Mouse (Mus musculus) layer of hippocampus, adult 9-11 months (tissue): ENCODE results near the gene Tbc1d25.

Source experiments
- DNase-seq: peaks from one replicate; pipeline ENCODE4 v3.0.0; 2022

Tbc1d25 gene

DNA sequence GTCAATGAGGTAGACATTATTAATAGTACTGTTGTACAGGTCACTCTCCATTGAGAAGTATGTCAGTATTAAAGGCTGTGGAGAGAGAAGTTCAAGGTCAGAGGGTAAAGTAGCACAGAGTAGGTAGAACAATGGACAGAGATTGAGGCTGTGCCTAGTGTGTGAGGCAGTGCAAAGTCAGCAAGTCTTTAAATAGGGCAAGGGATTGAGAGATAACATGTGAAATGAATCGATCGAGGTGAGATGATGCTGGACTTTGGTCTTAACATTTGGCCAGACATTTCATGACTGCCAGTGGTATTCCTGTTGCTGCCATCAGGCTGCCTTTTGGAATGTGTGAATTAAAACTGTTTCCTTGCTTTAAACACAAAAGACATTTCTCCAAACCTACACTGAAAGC is 2.9 kb upstream of the Tbc1d25 start:
- no peak for DNase-seq

- no peak for DNase-seq
Observed at GRCm38 (mm10) chrX:8175169-8175503, 845 bp downstream of the Tbc1d25 start.

- DNase-seq = no peak
Observed at GRCm38 (mm10) chrX:8167716-8168647, 8.0 kb downstream of the Tbc1d25 start.

- no peak for DNase-seq
Observed at GRCm38 (mm10) chrX:8164471-8164870, 11.5 kb downstream of the Tbc1d25 start.

DNA sequence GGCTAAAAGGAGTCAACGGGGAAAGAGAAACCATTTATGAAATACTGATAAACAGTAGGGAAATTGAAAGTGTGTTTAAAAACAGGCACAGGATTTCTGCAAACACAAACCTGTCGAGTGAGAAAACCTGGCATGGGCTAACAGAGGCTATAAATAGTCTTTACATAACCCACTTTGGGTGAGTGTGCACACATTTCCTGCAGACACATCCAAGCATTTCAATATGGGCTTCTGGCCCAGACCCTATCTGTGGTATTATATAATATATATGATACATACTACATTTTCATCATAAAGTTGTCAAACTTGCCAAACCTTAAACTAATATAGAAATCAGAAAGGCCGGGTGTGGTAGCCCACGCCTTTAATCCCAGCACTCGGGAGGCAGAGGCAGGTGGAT is 12.9 kb downstream of the Tbc1d25 start:
- no peak for DNase-seq

DNA sequence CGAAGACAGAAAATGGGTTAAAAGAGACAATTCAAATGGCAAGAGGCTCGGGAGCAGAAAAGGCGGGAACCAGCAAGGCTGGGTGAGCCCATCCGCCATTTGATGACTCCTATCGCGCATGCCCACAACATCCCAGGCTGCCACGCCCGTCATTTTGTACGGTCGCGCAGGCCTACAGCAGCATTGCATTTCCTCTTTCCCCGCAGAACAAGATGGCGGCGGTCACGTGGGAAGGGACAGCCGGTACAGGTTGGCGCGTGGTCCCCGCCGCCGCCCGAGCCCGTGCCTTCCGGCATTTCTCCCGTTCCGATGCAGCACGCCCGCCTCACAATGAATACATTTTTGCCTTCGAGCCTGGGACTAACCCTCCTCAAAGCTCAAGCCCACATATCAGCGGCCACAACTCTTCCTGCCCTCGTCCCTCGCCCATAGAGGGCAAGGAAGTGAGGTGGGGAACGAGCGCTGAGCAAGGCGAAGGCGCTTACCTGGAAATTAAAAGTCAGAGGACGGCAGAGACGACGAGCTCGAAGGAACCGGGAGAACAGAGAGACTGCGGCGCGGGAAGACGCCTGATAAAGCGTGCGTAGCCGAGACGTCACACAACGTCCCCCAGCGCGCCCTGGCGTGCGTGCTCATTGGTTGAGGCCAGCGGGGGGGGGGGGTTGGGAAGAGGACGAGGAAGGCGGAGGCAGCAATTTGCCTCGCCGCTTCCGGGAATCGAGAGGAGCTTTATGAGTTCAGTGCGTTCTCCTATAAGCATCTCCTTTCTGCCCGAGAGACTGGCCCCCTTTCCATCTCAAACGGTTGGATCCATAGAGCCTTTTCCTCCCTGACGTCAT is 30.6 kb downstream of the Tbc1d25 start, which contains the start of gene Rbm3:
Gene Rbm3 (minus strand): TSS at position 728 of the 839 bp plus-strand sequence.
- DNase-seq = peak; percentile 92

DNA sequence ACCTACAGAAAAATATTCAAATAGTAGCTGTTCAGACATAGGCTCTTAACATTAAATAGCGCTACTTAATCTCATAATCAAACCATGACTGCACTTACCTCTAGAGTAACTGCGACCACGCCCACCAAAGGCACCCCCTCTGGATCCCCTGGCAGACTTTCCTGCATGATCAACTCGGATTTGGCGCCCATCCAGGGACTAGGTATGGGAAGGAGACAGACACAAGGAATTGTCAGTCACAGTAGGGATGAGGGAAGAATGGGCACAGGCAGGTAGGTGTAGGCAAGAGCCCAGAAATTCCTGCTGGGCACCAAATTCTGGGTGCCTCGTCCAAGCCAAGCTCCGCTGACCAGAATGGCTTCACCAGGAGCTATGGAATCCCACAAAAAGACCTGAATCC is 32.2 kb downstream of the Tbc1d25 start:
- DNase-seq = no peak

DNA sequence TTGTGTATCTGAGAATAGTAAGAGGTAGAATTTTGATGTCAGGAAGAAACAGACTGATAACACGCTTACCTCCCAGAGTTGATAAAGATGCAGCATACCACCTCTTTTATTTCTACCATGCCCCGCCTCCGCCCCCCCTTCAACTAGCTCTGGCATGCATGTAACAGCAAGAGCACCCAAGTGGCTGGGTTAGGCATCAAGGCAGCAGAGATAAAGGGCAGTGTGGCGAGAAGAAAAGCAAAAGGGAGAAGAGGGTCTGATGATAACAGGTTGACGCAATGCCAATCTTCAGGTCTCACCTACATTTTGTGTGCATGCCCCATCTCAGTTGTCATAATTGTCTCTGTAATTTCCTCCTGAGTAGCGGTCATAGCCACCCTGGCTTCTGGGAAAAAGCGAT is 33.0 kb downstream of the Tbc1d25 start:
- DNase-seq = no peak

- DNase-seq = no peak
Observed at GRCm38 (mm10) chrX:8141058-8141457, 34.9 kb downstream of the Tbc1d25 start.

DNA sequence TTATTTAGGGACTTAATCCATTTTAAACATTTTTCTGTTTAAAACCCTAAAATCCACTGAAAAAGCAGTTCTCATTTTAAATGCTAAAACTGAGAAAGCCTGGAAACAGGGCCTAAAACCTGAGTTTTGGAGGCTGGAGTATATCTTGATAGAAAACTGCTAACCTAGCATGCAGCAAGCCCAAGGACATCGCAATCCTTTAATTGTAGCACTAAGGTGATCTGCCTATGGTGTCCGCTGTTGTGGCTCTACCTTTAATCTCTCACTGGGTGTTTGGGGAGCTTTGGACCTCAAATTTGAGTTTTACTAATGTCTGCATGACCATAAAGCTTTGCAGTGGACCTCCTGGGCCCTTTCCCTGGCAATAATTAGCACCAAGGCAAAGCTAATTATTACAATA is 35.5 kb downstream of the Tbc1d25 start:
- no peak for DNase-seq

DNA sequence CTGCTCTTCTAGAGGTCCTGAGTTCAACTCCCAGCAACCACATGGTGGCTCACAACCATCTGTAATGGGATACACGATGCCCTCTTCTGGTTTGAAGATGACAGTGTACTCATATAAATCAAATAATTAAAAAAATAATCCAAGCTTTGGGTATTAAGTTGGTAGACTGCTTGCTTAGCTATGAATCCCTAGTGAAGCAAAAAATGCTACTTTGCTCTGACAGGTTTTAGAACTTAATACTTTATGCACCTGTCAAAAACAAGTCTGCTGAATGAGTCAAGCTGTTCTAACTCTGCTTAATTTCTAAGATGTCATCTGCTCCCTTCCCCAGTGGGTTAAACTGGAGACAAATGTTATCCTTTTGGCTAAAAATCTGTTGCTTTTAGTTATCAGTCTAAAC is 36.5 kb downstream of the Tbc1d25 start:
- DNase-seq = no peak

DNA sequence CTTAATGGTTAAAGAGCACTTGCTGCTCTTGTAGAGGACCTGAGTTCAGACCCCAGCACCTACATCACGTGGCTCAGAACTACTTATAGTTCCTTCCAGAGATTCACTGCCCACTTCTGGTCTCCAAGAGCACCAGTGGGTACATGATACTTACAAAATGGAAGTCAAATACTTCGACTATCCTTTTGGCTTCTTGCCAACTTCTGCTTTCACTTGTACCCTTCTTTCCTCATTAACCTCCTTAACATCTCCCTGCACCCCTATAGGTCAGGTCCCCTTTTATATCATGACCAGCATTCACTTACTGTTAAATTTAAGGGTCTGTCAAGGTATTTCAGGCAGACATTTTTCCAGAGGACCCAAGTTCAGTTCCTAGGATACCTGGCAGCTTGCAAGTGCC is 40.1 kb downstream of the Tbc1d25 start:
- no peak for DNase-seq

DNA sequence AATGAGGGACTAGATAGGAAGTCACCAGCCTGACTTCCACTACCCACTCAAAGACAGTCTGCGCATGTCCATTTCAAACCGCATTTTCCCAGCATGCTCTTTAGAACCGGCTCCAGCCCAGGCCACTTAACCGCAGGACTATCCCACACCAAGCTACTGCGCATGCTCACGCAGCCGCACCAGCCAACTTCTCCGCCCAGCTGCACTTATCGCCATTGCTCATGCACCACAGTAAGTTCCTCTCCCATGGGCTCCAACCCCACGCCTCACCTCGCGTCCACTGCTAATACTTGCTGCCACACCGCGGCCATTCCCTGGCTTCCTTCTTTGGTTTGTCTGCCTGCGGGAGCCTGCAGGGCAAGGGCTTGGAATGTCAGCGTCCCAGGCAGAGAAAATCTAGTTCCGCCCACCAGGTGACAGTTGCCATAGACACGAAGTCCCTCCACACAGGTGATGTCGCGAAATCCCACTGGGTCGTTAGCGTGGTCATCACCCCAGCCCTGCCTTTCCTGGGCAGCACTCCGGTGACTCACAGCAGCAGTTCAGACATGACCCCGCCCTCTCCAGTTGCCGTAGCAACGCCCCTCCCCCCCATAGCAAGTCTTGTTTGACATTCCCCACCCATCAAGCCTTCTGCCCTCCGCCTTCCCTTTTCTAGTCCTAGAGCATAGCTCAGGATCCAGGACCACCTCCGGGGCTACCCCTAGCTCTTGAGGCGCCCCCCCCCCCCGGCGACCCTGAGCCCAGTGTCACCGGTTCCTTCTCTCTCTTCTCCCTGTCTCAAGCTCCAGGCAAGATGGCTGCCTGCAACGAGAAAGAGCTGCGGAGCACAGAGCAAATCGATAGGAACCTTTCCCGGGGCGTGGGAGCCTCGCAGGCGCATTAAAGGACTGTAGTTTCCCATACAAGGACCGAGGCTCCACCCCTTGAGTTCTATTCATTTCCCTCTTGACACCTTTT is 43.7 kb downstream of the Tbc1d25 start, which contains the start of gene Wdr13:
Gene Wdr13 (minus strand): TSS at position 876 of the 960 bp plus-strand sequence.
- peak; percentile 95 for DNase-seq

DNA sequence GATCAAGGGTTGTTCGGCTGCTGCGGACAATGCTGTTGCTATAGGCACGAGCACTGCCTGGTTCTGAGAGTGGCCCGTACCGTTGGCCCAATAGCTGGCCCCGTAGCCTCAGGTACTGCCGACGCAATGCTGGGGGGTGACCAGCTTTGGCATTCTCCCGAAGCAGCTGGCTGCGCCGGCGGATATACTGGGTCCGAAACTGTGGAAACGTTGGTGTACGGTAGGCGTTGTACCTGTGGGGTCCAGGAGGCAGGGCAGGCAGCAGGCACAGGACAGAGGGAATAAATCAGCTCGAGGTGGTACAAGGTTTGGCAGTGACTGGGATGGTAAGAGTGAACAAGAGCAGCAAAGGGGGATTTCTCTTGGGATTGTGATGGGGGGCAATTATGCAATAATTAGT is 44.6 kb downstream of the Tbc1d25 start:
- no peak for DNase-seq

DNA sequence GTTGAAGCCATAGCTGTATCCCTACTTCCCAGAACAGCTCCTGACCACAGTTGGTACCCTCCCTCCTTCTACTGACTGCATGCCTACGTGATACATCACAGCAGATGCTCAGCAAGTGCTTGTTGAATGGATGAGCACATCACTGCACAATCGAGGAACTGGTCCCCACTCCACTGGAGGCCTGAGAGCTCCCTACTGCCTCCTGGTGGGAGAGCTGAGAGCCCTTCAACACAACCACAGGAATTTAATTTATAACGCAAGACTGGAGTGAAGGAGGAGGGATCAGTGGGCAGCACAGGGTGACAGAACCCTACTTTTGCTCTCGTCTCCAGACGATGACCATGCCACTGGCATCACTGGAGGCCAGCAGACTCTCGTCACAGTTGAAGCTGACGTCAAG is 50.7 kb downstream of the Tbc1d25 start:
- no peak for DNase-seq

DNA sequence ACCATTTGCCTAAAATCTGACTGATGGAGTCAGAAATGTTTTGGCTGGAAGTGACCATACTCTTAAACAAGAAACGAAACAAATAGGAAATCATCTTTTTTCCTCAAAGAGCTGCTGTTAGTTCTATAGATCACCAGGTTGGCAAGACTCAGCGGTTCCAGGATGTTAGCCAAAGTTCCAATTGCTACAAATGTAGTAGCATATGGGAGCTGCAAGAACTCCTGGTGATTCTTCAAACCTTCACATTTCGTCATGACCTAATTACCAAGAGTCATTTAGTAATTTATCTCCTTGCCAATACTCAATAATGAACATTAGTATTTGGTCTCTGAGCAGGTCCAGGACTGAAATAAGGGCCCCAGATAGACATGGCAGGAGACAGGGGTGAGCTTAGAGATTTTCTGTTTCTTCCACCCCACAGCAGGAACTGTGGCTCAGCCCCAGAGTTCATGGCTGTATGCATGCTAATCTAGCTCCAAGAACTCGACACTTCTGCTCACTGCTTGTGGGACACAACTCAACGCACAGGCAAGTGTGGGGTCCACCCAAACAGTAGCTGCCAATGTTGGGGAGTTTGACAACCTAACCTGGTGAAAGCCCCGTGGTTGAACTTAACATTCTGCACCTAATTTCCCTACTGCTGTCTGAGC is 52.0 kb downstream of the Tbc1d25 start:
- DNase-seq = no peak

DNA sequence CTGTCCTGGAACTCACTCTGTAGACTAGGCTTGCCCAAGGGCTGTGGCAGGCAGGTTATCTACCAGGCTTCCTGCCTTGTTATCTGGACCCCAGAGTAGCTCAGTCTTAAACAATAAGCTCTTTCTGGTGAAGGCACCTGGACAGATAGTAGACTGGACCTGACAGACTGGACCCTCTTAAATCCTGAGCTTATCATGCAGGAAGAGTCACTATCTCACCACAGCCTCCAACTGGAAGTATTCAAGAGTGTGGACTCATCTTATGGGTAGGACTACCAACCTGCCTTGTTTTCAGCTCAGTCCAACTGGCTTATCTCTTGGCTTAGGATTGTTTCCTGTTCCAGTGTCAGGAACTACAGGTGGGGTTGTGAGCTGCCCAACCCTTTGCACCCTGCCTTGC is 58.7 kb downstream of the Tbc1d25 start:
- DNase-seq = no peak

GRCm38 (mm10) chrX:8115275-8115674 is 60.7 kb downstream of the Tbc1d25 start:
- no peak for DNase-seq

DNA sequence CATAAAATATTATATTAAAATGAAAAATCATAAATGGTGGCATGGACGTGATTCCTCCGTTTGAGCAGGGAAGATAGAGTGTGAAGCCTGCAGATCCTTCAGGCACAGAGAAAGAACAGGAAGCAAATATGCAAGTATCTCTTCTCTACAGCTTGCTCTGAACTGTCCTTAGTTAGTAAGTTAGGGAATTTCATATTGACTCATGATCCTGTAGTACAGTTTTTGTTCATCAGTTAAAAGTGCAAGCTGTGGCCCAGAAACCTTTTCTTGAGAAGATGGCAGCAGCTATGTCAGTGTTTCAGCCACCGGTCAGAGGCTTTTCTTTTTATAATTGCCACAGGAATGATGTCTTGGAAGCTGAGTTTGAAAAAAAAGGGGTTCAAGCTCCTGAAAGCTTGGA is 71.0 kb downstream of the Tbc1d25 start:
- no peak for DNase-seq
